Mouse (Mus musculus) 3T3-L1 (cell line): Measurements from ENCODE around the gene Sh3rf1.
A peak's percentile ranks its signal among the peaks of the same experiment; 100 is the strongest.

Experiments
- DNase-seq: peaks from one replicate; pipeline ENCODE4 v3.0.0-alpha.2; 2015; ENCODE audit warnings: low read depth, low spot score

Sh3rf1 gene

DNA sequence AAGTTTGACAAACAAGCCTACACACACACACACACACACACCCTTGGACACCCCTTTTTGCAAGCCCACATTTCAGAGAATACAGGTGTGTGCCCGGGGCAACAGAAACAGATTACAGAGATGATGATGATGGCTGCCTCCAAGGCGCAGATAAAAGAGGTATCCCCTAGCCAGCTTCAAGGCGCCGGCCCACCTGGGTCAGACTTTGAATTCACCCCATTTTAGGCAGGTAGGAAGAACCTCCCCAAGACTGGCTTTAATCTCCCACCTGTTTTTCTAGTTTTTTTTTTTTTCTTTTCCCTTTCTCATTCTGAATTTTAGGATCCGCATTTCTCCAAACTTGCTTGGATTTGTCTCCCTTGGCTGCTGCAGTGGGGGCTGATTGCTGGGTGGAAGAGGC, 389 bp upstream of the Sh3rf1 start:
- DNase-seq = no peak

GRCm38 (mm10) chr8:61224380-61225092, 864 bp downstream of the Sh3rf1 start:
- peak; percentile 50 for DNase-seq

GRCm38 (mm10) chr8:61225581-61226395, 2.1 kb downstream of the Sh3rf1 start:
- no peak for DNase-seq

DNA sequence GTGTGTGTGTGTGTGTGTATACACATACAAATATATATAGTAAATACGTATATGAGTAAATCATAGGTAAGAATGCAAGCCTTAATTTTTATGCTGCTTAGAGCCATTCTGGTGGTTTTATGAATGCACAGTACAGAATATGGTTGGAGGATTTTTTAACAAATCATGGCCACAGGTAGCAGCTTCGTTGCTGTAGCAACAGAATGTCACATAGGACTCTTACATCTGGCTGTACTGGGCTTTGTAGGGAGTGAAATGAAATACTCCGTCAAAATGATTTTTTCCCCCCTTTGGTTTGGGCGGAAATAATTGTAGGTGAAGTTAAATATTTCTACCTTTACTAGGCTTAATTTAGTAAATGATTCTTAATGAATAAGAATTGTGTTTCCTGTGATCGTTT, 3.0 kb downstream of the Sh3rf1 start:
- no peak for DNase-seq

DNA sequence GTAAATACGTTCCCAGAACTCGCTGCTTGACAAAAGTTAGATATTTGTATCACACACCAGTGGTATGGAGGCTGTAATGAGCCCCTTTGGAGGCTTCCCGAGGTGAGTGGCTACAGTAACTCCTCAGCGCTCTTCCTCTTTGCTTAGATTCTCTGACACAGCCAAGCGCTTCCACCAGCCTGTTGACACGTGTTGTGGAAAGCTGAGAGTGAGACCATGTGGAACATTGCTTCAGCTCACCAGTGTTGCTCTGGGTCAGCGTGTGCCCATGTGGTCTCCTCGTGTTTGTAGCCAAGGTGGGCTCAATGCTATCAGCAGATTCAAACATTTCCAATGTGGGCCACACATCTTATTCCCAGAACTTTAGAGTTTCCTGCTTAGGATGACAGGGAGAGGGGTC, 5.0 kb downstream of the Sh3rf1 start:
- DNase-seq = no peak

- DNase-seq = no peak
These were observed 6.0 kb downstream of the Sh3rf1 start for GRCm38 (mm10) chr8:61229511-61230195.

GRCm38 (mm10) chr8:61230881-61231755, 7.4 kb downstream of the Sh3rf1 start:
- no peak for DNase-seq

GRCm38 (mm10) chr8:61235499-61235898, 11.8 kb downstream of the Sh3rf1 start:
- no peak for DNase-seq

DNA sequence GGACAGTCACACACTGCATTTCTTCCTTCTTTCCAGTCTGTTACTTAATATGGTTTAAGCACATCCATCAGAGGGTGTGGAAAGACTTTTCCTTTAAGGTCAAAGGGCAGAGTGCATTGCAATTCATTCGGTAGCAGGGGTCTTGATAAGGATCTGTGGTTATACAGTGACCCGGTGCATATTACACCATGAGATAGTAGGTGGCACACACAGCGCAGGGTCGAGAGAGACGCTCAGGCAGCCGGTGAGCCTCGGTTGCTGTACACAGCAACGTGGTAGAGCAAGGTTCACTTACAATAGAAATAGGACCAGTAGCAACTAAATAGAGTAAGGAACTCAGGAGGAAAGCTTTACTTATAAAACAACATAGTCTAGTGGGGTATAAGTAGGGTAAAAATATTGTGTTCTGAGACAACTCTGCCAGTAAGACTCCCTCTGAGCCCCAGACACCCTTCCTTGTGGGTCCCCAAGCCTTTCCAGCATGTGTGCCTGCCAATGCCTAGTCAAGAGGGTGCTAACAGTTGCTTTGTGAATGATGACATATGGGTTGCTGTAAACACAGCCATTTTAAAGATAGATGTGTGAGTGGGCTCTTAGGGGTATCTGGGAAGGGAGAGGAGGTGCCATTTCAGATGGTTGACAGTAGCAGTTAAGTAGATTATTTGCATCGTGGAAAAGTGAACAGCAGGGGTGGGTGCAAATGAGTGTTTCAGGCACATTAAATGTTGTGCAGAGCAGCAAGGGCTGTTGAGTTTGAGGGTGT, 13.0 kb downstream of the Sh3rf1 start:
- no peak for DNase-seq

DNA sequence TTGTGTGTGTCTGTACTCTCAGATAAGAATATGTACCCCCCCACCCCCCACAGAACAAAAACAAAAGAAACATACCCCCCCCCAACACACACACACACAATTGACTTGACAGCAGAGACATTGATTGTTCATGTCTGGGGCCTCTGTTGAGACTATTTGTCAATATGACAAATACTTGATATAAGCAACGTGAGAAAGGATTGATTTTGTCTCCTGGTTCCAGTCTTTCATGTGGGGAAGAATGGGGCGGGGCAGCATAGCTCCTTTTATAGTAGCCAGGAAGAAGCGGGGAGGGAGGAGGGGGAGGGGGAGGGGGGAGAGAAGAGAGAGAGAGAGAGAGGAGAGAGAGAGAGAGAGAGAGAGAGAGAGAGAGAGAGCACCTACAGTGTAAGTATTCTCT, 15.9 kb downstream of the Sh3rf1 start:
- no peak for DNase-seq

DNA sequence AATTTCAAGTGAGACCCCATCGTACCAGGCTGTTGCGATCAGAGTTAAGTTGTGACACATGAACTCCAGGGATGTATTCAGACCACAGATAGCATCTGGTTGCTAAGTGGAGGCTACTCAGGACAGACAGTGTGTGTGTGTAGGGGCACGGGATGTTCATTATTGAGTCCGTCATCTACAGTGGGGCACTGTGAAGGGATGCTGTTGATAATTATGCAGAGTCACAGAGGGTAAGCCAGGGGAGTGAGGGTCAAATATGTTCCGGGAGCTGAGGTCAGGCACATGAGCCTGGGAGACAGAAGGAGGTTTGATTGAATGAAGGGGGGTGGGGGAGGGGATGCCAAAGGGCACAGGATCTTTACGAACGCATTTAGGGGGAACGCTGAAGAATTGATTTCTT, 17.6 kb downstream of the Sh3rf1 start:
- DNase-seq = no peak

DNA sequence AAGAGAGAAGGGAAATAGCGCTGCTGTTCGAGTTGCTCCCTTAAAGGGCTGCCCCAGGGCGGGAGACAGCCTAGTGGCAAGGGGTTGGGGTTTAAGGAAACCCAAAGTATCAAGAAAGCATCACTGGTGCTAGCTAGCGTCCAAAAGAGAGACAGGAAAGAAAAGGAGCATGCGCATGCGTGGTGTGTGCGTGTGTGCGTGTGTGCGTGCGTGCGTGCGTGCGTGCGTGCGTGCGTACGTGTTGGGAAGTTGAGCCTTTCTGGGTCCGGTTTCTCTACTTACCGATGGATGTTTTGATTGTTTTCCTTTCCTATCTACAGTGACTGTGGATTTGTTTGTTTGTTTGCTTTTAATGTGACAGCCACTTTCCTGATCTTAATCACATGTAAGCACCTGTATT, 19.2 kb downstream of the Sh3rf1 start:
- DNase-seq = no peak

GRCm38 (mm10) chr8:61243491-61243890, 19.8 kb downstream of the Sh3rf1 start:
- no peak for DNase-seq

DNA sequence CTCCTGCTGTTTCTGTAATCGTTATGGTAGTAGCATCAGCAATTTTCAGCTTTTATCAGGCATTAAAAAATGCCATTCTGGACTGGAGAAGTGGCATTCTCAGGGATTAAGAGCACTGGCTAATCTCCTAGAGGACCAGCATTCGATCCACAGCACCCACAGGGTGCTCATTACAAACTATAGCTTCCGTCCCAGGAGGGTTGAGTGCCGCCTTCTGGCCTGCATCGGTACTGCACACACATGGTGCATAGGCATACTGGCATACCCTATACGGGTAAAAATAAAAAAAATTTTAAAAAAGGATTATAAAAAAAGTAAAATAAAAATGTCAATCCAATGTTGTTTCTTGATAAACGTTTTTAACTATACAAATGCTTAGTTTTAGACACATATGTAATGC, 20.5 kb downstream of the Sh3rf1 start:
- DNase-seq = no peak

DNA sequence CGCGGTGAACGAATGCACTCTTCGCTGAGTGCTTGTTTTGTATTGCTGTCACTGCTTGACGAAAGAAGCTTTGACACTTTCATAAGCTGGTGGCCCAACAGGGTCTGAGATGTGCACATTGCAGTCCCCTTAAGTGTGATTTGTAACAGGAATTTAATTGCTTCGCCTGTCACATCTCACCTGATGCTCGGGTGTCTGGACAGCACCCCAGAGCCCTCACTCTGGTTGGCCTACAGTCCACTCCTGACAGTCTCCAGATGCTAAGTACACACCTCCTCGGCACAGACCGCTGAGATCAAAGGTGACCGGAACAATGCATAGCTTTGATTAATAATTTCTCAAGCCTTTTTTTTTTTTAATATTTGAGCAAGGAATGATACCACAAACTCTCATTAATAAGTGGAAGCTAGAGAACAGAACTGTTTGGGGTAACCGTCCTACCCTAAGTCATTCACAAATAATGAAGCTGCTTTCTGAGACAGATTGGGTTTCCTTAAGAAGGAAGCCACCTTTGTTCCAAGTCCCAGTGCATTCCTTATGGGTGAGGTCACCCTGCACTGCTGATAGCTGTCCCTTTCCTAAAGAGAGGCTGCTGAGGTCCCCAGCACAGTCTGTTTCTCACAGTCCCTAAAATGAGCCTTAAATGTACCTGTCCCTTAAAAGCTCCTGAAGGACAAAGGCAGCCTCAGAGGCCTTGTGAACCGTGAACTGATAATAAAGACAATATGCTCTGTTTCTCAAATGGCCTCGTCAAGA, 23.8 kb downstream of the Sh3rf1 start:
- DNase-seq = peak; percentile 63

- DNase-seq = no peak
These were observed 25.8 kb downstream of the Sh3rf1 start for GRCm38 (mm10) chr8:61249511-61249910.

DNA sequence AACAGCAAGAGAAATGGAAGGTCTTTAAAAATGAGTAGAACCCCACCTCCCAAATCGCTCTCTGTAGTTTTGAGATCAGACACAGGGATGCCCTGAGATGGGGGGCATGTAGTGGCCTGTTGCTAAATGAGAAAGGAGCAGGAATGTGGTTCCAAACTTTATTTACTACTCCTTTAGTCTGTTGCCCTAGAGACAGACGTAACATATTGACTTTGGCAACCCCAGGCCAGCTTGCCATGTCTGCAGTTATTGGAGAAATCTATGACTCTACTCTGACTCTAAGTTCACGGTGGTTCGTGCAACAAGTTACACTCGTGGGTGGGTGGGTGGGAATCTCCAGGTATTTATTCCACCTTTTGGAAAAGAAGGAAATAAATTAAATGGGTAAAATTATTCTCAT, 30.5 kb downstream of the Sh3rf1 start:
- DNase-seq = no peak

DNA sequence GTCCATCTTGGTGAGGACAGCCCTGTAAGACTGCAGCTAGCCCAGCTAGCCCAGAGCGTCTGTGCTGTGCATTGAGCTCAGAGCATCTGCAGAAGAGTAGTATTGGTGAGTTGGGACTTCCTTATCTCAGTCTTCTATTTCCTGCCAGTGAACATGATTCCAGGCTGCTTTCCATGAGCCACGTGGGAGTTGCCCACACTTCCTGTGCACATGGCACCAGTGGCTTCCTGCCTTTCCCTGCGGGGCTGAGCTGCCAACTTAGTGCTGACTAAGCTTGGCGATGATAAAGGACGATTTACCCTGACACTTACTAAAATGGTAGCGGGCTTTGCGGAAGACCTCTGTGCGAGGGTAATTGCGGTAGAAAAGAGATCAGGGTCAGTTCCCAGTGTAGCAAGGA, 35.2 kb downstream of the Sh3rf1 start:
- DNase-seq = no peak

GRCm38 (mm10) chr8:61259526-61259925, 35.9 kb downstream of the Sh3rf1 start:
- no peak for DNase-seq

GRCm38 (mm10) chr8:61260530-61260929, 36.9 kb downstream of the Sh3rf1 start:
- no peak for DNase-seq
